Mouse (Mus musculus): ENCODE data around the gene Gm45234.

Gene Gm45234

GRCm38 (mm10) chr6:124765951-124766350 lies 10.1 kb upstream of the Gm45234 start:
- DNase-seq = no peak

- DNase-seq = peak; percentile 88
Observed at GRCm38 (mm10) chr6:124759259-124759658, 3.4 kb upstream of the Gm45234 start.

DNA sequence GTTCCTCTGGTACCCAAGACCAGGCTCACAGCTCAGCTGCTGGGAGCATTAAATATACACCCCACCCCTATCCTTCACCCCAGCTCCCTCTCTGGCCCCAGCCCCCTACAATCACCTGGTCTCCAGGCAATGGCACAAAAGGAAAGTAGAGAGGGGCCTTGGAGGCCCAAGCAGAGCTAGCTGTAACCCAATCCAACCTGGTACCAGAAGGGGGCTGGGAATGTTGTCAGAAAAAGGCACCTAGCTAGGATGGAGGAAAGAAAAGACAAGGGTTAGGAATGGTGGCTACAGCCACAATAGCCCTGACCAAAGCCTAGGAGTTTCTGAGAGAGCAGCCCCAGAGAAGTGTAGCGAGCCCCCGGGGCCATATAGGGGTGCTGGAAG lies 3.0 kb upstream of the Gm45234 start:
- DNase-seq = no peak

DNA sequence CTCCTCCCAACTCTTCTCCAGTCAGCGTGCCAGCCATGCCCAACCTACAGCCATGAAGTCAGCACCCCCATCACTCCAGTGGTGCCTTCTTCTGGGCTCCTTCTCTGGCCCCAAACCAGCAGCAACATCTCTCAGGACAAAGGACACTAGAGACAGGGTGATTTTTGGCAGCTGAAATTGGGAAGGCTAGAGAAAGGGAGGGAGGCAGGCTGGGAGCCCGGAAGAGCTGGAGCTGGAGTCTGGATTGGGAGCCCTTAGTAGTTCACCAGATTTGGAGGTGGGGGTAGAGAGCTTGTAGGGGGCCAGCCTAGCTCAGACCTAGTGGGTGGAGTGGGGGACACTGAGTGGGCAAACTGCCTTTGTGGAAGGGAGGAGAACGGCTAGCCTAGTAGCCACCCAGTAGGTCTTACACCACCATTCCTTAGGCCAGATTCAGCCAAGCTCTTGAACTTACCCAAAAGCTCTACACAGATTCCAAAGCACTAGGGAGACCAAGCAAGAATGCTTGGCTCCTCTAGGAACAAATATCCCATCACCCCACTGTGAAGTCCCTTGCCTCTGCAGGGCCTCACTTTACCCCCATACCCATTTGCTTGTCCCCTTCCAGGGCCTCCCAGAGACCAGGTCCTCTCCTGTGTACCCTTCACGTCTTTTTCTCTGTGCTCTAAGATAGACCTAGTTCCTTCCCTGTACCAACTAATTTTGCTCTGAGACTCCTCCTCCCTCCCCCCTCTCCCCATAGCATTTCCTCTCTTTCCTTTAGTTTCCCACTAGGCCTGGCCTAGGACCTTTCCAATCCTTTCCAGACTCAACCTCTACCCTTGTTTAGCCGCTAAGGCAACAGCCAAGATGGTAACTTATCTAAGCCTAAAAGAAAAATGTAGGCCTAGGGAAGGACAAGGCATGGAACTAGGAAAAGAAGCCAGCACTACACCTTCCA lies 2.4 kb upstream of the Gm45234 start:
- DNase-seq = peak; percentile 68

- DNase-seq = no peak
Observed at GRCm38 (mm10) chr6:124757351-124757880, 1.6 kb upstream of the Gm45234 start.

- peak; percentile 82 for DNase-seq
Observed at GRCm38 (mm10) chr6:124756652-124757350, 980 bp upstream of the Gm45234 start.

GRCm38 (mm10) chr6:124755306-124755705 lies 515 bp downstream of the Gm45234 start:
- DNase-seq = no peak

DNA sequence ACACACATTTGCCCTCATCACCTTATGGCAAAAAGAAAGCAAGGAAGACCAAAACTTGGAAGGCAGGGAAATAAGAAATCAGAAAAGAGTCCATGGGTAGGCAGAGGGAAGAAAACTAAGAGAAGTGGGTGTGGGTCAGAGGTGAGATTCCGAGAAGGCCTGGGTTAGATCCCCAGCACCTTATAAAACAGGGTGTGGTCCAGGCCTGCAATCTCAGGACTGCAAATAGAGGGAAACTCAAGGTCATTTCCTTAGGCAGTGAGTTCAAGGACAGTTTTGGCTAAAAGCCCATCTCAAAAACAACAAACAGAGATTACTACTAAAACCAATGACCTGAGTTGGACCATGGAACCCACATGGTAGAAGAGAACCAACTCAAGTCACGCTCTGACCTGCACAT lies 2.0 kb downstream of the Gm45234 start:
- no peak for DNase-seq

GRCm38 (mm10) chr6:124750405-124750804 lies 5.4 kb downstream of the Gm45234 start:
- DNase-seq = no peak

GRCm38 (mm10) chr6:124746654-124747632 lies 8.9 kb downstream of the Gm45234 start:
- DNase-seq = peak; percentile 39

GRCm38 (mm10) chr6:124746296-124746605 lies 9.6 kb downstream of the Gm45234 start:
- no peak for DNase-seq

DNA sequence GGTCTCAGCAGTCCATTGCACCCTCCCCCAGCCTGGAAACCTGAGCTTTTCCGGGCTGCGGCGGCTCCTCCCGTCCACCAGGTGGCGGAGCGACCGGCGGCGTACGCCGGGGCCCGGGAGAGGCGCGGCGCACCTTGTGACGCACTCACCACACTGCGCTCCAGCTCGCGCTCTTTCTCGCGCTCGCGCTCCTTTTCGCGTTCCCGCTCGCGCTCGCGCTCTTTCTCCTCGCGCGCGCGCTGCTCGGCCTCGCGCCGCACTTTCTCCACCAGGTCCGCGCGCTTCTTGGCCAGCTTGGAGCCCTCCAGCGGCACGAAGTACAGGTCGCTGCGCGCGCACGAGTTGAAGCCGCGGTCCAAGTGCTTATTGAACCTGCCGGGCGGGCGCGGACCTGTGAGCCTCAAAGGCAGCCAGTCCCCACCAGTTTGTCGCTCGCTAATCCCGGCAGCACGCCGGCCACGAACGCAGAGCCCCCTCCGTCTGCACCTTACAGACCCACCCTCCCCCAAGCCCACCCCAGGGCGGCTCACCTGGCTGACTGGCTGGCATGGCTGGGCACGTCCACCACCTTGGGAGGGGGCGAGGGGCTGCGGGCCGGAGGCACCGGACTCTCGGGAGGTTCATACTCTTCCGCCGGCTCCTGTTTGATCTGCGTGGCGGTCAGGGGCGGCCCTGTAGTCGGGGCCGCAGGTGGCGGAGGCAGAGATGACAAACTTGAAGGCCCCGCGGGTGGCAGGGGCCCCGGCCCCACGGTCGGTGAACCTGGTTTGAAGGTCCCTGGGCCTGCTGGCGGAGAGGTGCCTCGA lies 10.1 kb downstream of the Gm45234 start:
- DNase-seq = peak; percentile 96

DNA sequence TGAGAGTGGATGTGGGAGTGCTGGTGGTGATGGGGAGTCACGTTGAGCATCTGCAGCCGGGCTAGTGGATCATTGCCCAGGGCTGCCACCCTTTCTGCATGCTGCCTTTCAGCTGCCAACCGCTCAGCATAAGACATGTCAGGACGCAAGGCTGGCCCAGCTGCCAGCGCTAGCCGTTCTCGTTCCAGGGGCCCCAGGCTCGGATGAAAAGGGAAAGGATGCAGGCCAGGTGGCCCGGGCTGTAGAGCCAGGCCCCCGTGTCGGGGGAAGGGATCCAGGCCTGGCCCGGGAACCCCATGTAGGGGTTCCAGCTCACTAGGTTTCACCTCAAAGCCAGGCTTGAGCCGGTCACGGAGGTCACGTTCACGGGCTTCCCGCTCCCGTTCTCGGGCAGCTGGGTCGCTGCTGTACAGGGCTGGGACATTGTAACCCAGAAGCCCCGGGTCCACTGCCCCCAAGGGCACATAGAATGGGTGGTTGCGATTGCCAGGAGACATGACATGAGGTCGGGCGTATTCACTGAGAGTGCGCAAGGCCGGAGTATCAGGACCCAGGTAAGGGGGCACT lies 11.0 kb downstream of the Gm45234 start:
- peak; percentile 72 for DNase-seq

DNA sequence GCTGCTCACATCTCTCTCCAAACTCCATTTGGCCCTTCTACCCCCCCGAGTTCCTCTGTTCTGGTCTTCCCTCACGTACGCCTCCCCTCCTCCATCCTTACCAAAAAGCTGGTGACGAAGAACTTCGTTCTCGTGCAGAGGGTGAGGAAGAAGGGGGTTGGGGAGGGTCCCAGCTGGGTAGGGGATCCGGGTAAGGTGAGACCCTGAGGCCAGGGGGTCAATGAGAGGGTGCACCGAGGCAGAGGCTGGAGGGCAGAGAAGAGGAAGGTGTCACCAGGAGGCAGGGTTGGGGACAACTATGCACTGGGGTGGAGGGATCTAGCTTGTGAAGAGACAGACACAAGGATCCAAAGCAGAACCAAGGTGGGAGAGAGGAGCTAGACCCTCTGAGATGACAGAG lies 12.2 kb downstream of the Gm45234 start:
- DNase-seq = peak; percentile 27

DNA sequence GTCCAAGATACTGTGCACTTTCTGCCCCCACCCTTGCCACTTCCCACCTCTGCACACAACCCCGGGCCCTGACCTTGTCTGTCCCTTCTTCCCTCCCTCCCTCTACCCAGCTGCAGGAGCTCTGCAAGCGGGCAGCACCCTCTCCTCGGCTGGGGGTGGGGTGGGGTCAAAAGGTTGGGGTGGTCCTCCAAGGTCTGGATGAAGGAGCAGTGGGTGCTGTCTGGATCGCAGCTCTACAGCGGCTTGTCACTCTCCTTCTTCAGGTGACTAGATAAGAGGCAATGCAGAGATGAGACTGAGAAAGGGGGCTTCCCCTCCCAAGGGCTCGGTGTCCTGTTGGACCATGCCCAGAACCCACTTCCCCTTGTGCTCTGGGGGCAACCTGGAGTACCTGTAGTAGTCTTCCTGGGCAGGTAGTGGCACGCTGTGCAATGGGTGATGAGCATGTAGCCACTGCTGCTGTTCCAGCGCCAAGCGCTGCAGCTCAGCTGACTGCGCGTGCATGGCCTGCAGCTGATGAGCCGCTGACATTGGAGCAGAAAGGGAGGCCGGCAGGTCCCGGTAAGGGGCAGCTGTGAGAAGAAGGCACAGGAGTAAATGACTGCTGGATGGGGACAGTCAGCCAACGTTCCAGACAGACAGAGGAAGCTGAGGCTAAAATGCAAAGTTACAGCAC lies 12.8 kb downstream of the Gm45234 start:
- DNase-seq = peak; percentile 39

GRCm38 (mm10) chr6:124741842-124742241 lies 14.0 kb downstream of the Gm45234 start:
- peak; percentile 27 for DNase-seq

- peak; percentile 83 for DNase-seq
Observed at GRCm38 (mm10) chr6:124740888-124741761, 14.7 kb downstream of the Gm45234 start, which contains the start of gene Grcc10. Gene Grcc10 (minus strand): TSS chr6:124741374.

DNA sequence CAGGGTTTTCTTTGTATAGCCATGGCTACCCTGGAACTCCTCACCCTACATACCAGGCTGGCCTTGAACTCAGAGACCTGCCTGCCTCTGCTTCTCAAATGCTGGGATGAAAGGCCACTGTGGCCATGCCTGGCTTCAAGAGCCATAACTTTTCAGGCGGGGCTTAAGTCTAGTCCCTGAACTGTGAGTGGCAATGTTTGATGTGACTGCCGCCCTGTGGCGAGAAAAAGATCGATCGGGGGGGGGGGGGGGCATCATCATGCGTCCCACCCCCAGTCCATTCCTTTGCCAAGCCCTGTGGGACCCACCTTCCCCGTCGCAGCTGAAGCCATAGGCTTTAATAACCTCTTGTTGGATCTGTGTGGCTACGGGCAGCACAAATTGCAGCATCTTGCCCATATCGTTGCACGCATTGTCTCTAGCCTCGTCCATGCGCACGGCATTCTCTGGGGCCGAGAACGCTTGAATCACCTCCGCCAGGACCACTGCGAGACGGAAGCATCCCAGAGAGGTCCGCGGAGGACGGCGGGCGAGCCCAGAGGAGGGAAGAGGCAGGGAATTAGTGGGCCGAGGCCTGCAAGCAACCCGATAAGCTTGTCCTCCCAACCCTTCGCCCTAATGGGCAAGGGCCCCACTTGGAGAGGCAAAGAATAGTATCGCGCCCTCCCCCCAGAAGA lies 15.5 kb downstream of the Gm45234 start:
- no peak for DNase-seq

DNA sequence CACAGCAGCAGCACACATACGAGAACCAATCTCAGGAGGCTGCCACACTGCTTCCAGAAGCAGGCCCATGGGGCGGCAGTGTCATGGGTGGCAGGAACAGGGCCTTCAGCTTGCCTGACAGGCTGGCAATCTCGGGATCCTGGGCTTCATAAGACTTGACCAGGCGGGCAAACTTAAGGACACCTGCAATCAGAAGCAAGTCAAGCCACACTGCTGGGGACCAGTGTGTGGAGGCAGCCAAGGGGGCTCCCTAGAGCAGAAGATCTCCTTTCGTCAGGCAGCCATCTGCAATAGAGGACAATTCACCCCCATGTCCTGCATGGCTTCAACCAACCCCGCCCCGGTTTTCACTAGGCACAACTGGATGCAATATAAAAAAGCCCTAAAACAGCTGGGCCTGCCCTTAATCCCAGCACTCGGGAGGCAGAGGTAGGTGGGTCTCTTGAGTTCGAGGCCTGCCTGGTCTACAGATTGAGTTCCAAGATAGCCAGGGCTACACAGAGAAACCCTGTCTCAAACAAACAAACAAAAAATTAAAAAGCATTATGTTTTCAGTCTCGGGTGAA lies 16.5 kb downstream of the Gm45234 start:
- no peak for DNase-seq
